In the genomic region with DNA sequence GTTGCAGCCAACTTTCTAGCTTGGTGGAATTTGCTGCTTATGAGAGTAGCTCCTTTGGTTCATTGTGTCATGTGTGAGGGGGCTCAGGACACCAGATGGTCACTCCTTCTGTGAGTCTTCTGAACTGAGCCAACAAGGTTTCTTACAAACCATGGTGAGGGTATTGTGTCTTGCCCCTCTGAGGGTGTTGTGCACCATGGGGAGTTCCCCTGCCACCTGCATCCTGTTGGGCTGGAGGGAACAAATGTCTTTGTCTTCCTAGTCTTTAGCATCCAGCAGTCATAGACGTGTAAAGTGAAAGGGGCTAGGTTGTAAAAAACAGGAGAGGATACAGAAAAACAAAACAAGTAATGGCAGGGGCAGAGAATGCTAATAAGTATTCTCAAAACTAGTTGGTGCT, we compare ENCODE assay signal across 18 mouse cellular contexts.
"Had no signal": no experiment of that assay in that cellular context is flagged by ENCODE, and none has a peak within 500 bp of the region (broad histone marks: within the 10 kb centered on the region; RNA-seq: fewer than 3 reads in every experiment).

No protein-coding gene starts in this region.

- H3K4me2 ChIP-seq: lung, embryonic 15.5 days; midbrain, embryonic 12.5 days; neural tube, embryonic 13.5 days; stomach, embryonic 15.5 days had no signal

- H3K27me3 ChIP-seq: lung, embryonic 15.5 days; midbrain, embryonic 12.5 days; neural tube, embryonic 13.5 days; stomach, embryonic 15.5 days had no signal

- H3K9ac ChIP-seq: liver, postnatal 0 days; lung, embryonic 15.5 days; midbrain, embryonic 12.5 days; neural tube, embryonic 13.5 days; stomach, embryonic 15.5 days had no signal

- H3K27ac ChIP-seq: lung, embryonic 15.5 days; midbrain, embryonic 10.5 days; midbrain, embryonic 12.5 days; neural tube, embryonic 13.5 days; stomach, embryonic 15.5 days; stomach, postnatal 0 days had no signal

- H3K4me1 ChIP-seq: midbrain, embryonic 10.5 days had no signal

- ATAC-seq: liver, postnatal 0 days; lung, postnatal 0 days; midbrain, embryonic 16.5 days had no signal

- H3K4me3 ChIP-seq: lung, embryonic 15.5 days; midbrain, embryonic 10.5 days; midbrain, embryonic 12.5 days; myocyte; neural tube, embryonic 13.5 days; stomach, embryonic 15.5 days had no signal

- H3K9me3 ChIP-seq: lung, embryonic 15.5 days; midbrain, embryonic 10.5 days; midbrain, embryonic 12.5 days; neural tube, embryonic 13.5 days; stomach, embryonic 15.5 days had no signal

- DNase-seq: liver, postnatal 0 days; lung, adult 2 months; lung, postnatal 14 days; lung, postnatal 4 days; midbrain, embryonic 14.5 days; right cerebral cortex, postnatal 14 days; thymus, adult 2 months; thymus, postnatal 25 days; thymus, postnatal 4 days had no signal
